Mouse (Mus musculus) cerebellum, adult 2 months (tissue): Measurements from ENCODE around the gene Prickle3.

Source experiments
- CTCF ChIP-seq: fragments of 200-500 bp; IDR thresholded peaks from 2 replicates; pipeline ENCODE4 v1.5.1; 2011; ENCODE audit warnings: low read depth, mild to moderate bottlenecking, control low read depth, low read length, moderate library complexity, borderline replicate concordance; ENCODE audit not compliant: insufficient read depth
- POLR2A ChIP-seq: fragments of 200-500 bp; IDR thresholded peaks from 2 replicates; pipeline ENCODE4 v1.6.1; 2011; ENCODE audit warnings: low read length, control low read depth, borderline replicate concordance; ENCODE audit not compliant: insufficient read depth

DNA sequence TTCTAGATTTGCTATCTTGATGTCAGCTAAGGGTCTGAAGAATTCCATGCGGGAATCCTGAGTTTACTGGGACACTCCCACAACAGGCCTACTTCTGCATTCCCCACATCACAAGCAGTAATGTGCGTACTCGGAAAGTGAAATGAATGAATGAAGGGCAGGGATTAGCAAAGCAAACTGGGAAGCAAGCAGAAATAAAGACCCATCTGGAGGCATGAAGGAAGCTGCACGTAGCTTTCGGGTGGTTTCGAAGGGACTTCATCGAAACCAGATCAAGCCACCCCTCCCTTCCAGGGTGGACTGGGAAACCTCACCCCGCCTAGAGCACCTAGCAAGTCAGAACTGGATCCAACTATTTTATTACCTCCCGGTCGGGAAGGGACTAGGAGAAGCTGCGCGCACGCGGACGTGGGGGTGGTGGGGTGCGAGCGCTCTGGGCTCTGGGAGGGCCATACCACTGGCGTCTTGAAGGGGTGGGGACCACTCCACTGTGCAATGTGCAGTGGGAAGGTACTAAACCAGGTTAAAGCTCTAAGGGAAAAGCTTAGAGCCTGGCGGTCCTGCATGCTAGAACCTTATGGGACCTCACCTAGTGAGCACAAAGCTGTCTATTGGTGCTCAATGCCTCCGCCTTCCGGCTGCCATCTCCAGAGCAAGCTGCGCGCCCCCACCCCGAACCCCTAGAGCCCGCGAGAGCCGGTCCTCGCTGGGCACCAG lies 17.4 kb downstream of the Prickle3 start:
- no peak for TF ChIP-seq CTCF
- TF ChIP-seq POLR2A, result no peak
